In the genomic region with DNA sequence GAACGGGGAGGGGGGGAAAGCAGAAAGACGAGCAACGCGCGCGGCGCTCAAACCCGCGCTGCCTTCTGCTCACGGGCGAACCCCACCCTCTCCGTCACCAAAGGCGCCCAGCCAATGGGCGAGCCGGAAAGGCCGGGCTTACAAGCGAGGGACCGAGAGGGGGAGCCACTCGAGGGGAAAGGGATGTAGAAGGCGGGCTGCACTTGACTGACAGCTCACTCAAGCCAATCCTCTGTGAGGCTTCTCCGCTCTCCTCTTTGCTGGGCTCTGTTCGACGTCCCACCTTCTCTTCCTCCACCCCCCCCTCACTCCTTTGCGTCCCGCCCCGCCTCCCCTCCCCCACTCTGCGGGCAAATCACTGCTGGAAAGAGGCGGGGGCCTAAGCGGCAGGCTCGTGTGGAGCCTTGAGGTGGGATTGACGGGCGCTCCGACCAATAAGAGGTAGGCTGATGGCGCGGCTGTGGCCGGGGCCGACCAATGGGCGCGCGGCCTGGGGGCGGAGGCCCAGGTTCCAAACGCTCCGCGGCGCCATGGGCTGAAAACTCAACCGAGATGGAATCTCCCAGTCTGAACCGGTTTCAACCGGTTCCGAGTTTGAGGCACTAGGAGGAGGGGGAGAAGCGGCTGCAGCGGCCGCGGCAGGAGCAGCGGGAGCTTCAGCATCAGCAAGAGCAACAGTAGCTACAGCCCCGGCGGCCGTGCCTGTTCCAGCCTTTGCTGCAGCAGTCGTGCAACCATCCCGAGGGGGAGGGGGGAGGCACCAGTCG, we compare ENCODE assay signal across 8 mouse cellular contexts. TPM values are rescaled to one million over a fixed set of nuclear protein-coding genes. Genes with fewer than 3 reads are reported as not detected.
DNase-seq lines count a peak whose midpoint lies in the region; ATAC-seq and TF ChIP-seq lines count a peak whose summit lies in the region.

Xpo1 (plus strand) TSS at position 615 of the 767 bp plus-strand sequence.

- no peaks in the 10 kb centered on the region for H3K27me3 ChIP-seq in megakaryocyte, embryonic 14.5 days (replicated peaks)

- H3K36me3 ChIP-seq in megakaryocyte, embryonic 14.5 days (replicated peaks; ENCODE audit: low read length): peaks cover 12% of the 10 kb centered on the region

- H3K4me1 ChIP-seq in cortical plate, adult 2 months (ENCODE audit: control insufficient read depth, insufficient read depth, low read length): peaks cover 3% of the 10 kb centered on the region; the same call in 1 of the 2 replicates
- H3K4me1 ChIP-seq in megakaryocyte, embryonic 14.5 days: peaks cover 34% of the 10 kb centered on the region

- H3K9me3 ChIP-seq in megakaryocyte, embryonic 14.5 days: no peaks in the 10 kb centered on the region

- peak; percentile 37 for TF ChIP-seq CTCF in cortical plate, adult 2 months (IDR thresholded peaks at IDR 0.05; ENCODE audit: extremely low read depth, insufficient read depth, low read length)

- H3K27ac ChIP-seq in cortical plate, adult 2 months (ENCODE audit: insufficient read depth, low read length): peak within 1 kb of the TSS; percentile 75

- H3K4me3 ChIP-seq in cortical plate, adult 2 months (ENCODE audit: insufficient read depth, low read length): peak within 1 kb of the TSS; percentile 91
- peak within 1 kb of the TSS; percentile 99 for H3K4me3 ChIP-seq in megakaryocyte, embryonic 14.5 days (replicated peaks)

- TF ChIP-seq POLR2A in cortical plate, adult 2 months (IDR thresholded peaks at IDR 0.05; ENCODE audit: extremely low read depth, insufficient read depth, low read length): peak; percentile 79

- peak; percentile 99 for DNase-seq in gastrocnemius, adult 8-10 months (ENCODE audit: low spot score in 2 of 2)
- DNase-seq in hindlimb bud, embryonic 11.5 days (ENCODE audit: extremely low spot score, low read depth, low spot score): peak; percentile 100
- peak; percentile 99 to 100 for DNase-seq in left cerebral cortex, adult 8-10 months (ENCODE audit: low spot score in 2 of 2)
- DNase-seq in right cerebral cortex, postnatal 10 days (ENCODE audit: low spot score in 2 of 2): peak; percentile 100
- DNase-seq in urinary bladder, postnatal 25 days (ENCODE audit: low spot score): peak; percentile 100

- ATAC-seq in activated CD4-positive, CD25-positive, alpha-beta regulatory T cell, adult 4 months: peak; percentile 83

RNA-seq across cellular contexts. Expression of gene Xpo1, which starts in this region (rescaled TPM):
- 10 to 100 TPM; 43.2 to 44.2 TPM for polyA plus RNA-seq in activated CD4-positive, CD25-positive, alpha-beta regulatory T cell, adult 4 months (2017; shearing (Covaris generic))
- 32.8 and 33.9 TPM in 2 replicates for polyA plus RNA-seq in cortical plate, adult 2 months (2012; rRNA removed)
- total RNA-seq in gastrocnemius, adult 8-10 months (2022): 10 to 100 TPM; 20.9 to 31.6 (median 24.3) TPM
- 10 to 100 TPM; 52.4 to 58.9 (median 57.1) TPM for total RNA-seq in left cerebral cortex, adult 8-10 months (2022)
- polyA plus RNA-seq in megakaryocyte, embryonic 14.5 days (2012; ENCODE audit: insufficient read depth, low replicate concordance): 3.2 and 4.6 TPM in 2 replicates

Comparison
In these comparisons a context has a peak if more than half of its experiments do, and no peak if none do; other contexts are left out.
1. Peak in every context shown above with its lines: DNase-seq, ATAC-seq, H3K4me3 ChIP-seq and H3K27ac ChIP-seq.